Mouse (Mus musculus): Measurements from ENCODE around the gene Pet100.
"Not testable (repeated sequence)": the region's sequence is repeated elsewhere in the genome, so short reads cannot be mapped to it uniquely, and the experiment has no call there.

Pet100 gene

GRCm38 (mm10) chr8:3621199-3621970 is at the start of gene Pet100, which contains the start of gene Xab2:
Gene Pet100 (plus strand): TSS chr8:3621548.
Gene Xab2 (minus strand): TSS chr8:3621316.
- peak; percentile 100 for DNase-seq (ENCODE audit: low read depth, low spot score)

GRCm38 (mm10) chr8:3574546-3574945 is 46.8 kb upstream of the Pet100 start:
- DNase-seq (ENCODE audit: low read depth, low spot score), result no peak

DNA sequence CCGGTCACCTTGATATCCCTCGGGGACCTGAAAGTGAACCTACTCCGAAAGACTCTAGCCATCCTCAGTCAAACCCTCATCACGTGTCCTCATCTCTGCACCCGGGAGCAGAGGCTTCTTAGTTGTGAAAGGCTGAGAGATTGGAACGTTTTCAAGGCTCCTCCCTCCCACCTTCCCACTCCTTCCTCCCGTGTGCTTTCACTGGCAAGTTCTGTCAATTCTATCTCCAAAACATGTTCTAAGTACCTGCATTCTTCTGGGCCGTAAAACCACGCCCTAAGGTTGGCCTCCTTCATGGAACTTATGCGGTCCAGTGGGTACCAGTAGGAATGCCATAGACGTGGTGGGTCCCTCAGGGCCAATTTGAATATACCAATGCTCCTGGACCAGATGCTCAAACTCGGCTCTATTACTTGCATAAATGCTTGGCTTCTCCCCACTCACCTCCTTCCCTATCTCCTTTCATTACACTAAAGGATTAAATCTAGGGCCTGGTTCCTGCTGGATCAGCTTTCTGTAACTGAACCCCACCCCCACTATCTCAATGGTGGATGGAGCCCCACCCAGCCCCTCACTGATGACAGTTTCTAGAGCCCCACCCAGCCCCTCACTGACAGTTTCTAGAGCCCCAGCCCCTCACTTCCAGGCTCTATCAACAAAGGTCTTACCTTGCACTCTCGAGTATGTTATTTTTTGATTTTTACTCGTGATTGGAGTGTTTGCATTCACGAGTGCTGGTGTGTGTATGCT is 45.0 kb upstream of the Pet100 start:
- no peak for DNase-seq (ENCODE audit: low read depth, low spot score)

DNA sequence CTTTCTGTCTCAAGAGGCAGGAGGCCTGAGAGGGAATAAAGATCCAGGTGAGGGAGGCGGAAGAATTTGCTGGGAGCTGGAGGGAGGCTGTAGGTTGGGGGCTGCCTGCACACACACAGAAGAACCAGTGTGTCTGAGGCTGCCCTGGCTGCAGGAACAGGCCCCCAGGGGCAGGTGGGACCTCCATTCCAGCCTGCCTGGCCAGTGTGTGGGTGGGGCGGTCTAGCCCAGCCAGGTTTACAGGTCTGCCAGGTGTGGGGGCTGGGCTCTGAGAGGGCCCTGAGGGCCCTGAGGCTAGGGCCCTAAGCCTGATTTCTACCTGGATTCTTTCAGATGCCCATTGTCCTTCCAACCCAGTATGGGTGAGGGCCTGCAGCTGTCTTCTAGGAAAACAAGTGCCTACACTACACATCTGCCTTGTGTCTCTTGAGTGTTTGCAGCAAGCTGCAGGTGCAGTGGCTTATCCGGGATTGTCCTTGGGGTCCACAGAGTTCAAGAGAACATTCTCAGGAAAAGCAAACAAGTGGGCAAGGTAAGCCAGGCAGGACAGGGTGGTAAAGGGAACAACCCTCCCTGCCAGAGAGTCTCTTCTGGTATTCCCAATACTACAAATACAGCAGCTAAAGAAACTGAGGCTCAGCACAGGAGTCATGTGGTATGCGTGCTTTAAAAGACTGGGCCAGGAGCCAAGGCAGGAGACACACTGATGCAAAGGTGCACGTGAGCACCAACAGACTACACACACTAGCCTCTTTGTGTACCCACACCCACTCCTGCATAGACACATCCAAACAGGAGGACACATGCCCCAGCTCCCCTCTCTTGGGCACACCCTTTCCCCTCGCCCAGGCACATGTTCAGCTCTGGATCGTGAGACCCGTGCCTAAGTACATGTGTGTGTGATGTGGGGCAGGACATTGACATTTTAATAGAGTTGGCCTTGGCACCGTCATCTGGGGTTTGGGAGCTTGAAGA is 41.7 kb upstream of the Pet100 start:
- DNase-seq (ENCODE audit: low read depth, low spot score), result no peak

DNA sequence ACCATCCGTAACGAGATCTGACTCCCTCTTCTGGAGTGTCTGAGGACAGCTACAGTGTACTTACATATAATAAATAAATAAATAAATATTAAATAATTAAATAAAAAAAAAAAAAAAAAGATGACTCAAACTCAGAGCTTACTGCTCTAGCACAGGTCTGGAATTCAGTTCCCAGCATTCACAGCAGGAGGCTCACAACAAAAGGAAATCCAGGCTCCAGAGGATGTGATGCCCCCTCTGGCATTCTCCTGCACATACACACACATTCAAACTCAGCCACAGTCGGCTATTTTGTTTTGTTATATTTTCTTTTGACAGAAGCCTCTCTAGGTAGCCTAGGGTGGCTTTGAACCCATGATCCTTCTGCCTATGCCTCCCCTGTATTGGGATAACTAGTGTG is 39.4 kb upstream of the Pet100 start:
- not testable (repeated sequence) for DNase-seq (ENCODE audit: low read depth, low spot score)

DNA sequence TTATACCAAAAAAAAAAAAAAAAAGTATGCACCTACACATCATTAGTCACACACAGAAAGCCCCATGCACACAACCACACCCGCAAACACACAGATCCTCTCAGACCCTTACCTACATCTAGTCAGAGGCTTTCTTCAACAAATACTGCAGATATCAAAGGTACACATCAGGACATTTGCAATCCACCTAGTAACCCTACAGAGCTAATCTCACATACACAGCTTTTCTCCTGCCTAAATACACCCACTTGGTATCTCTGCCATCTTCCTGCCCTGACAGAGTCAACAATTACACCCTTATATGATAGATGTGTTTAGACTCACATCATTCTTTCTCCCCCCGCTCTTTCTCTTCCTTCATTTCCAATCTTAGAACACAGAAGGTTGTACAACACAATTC is 34.9 kb upstream of the Pet100 start:
- DNase-seq (ENCODE audit: low read depth, low spot score), result no peak

DNA sequence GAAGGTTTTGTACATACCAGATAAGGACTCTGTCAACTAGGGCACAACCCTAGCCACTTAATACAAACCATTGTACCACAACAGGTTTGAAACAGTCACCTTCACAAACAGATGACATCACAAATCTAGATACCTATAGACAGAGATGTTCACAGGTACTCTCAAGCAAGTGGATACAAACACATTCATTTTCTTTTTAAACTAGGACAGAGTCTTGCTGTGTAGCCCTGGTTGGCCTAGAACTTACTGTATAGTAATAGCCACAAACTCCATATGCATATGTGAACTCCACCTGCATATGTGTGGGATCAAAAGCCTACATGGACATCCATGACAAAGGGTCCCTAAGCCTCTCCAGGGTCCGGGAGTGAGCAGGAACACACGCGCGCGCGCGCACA is 34.4 kb upstream of the Pet100 start, which contains the start of gene Camsap3:
TSS of gene Camsap3 (plus strand) at position 301 of the 398 bp plus-strand sequence.
- DNase-seq (ENCODE audit: low read depth, low spot score), result no peak

GRCm38 (mm10) chr8:3587391-3588257 is 33.7 kb upstream of the Pet100 start:
- DNase-seq (ENCODE audit: low read depth, low spot score), result peak; percentile 83

GRCm38 (mm10) chr8:3588258-3588633 is 33.1 kb upstream of the Pet100 start:
- DNase-seq (ENCODE audit: low read depth, low spot score), result no peak

- no peak for DNase-seq (ENCODE audit: low read depth, low spot score)
Observed at GRCm38 (mm10) chr8:3593470-3593869, 27.9 kb upstream of the Pet100 start.

- DNase-seq (ENCODE audit: low read depth, low spot score), result no peak
Observed at GRCm38 (mm10) chr8:3594466-3594865, 26.9 kb upstream of the Pet100 start.

DNA sequence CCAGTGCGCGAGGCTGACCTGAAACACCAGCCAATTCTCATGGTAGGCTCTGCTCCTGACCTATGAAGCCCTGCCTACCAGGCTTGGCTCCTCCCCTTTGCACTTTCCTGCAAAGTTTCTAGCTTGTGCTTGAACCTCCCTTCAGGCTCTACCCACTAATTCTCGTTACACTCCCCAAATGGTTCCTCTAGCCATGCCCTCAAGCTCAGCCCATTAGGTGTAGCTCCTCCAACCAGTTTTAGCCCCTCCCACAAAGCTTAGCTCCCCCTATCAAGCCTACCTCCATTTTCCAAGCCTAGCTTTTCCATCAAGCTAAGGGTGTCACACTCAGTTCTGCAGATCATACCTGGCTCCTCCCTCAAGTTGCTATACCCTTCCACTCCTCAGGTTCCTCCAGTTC is 23.3 kb upstream of the Pet100 start:
- peak; percentile 76 for DNase-seq (ENCODE audit: low read depth, low spot score)

GRCm38 (mm10) chr8:3599219-3599618 is 22.1 kb upstream of the Pet100 start:
- no peak for DNase-seq (ENCODE audit: low read depth, low spot score)

DNA sequence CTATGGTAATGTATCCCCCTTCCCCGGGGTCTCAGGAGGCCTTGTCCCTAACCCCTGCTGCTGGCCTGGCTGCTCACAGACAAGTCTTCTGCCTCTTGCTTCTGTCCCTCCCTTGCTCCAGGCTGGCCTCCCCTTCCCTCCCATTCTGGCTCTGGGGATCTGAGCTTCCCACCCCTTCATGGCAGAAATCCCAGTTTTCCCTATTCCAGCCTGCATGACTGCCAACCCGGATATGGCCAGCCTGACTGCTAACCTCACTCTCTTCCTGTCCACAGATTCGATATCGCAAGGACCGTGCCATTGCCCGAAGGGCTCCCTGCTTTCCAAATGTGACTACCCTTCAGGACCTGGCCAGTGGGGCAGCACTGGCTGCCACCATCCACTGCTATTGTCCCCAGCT is 20.9 kb upstream of the Pet100 start:
- DNase-seq (ENCODE audit: low read depth, low spot score), result no peak

DNA sequence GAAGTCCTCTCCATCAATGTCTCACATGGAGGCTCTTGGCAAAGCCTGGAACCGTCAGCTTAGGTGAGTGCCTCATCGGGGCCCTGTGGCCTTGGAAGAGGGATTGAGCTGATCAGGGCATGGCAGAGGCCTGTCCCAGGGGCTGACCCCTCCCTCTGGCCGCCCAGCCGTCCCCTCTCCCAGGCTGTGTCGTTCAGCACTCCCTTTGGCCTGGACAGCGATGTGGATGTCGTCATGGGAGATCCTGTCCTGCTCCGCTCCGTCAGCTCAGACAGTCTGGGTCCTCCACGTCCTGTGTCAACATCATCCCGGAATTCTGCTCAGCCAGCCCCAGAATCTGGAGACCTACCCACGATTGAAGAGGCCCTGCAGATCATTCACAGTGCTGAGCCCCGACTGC is 17.9 kb upstream of the Pet100 start:
- DNase-seq (ENCODE audit: low read depth, low spot score), result no peak

- DNase-seq (ENCODE audit: low read depth, low spot score), result no peak
Observed at GRCm38 (mm10) chr8:3606593-3606992, 14.8 kb upstream of the Pet100 start.

DNA sequence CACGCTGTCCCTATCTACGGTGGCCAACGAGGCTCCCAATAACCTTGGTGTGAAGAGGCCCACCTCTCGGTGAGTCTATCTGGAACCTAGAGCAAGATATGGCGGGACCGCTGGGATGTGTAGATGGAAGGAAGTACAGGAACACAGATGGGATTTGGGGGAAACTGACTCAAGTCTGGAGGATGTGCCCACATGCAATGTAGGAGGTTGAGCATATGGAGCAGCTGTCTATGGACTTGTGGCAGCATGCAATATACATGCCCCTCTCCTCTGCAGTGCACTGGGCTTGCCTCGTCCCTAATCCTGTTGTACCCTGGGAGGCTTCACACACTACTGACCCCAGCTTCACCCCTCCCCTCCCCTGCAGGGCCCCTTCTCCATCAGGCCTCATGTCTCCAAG is 13.5 kb upstream of the Pet100 start:
- no peak for DNase-seq (ENCODE audit: low read depth, low spot score)

GRCm38 (mm10) chr8:3609046-3609815 is 12.1 kb upstream of the Pet100 start:
- DNase-seq (ENCODE audit: low read depth, low spot score), result no peak

- DNase-seq (ENCODE audit: low read depth, low spot score), result no peak
Observed at GRCm38 (mm10) chr8:3609816-3610150, 11.6 kb upstream of the Pet100 start.

DNA sequence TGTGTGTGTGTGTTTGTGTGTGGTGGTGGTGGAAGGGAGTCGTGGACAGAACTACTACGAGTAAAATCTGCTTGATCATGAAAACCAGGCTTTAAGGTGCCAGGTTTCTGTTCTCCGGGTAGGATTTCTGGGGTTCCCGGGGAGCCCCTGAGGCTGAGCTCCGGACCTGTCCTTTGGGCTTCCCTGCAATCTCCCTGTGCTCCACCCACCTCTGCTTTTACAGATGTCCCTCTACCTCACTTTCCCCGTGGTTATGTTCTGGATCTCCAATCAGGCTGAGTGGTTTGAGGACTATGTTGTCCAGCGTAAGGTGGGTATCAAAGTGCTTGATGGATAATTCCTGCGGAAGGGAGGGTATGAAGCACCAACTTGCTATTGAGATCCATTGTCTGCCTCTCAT is 771 bp downstream of the Pet100 start:
- DNase-seq (ENCODE audit: low read depth, low spot score), result no peak
